Mouse (Mus musculus) E14TG2a.4 (cell line): Measurements from ENCODE around the gene Gm8720.
"Not testable (repeated sequence)": the region's sequence is repeated elsewhere in the genome, so short reads cannot be mapped to it uniquely, and the experiment has no call there.

Source experiments
- H3K27me3 ChIP-seq: 2 replicates; pipeline ENCODE4 v1.6.1; 2014; ENCODE audit warnings: low read length, control low read depth; ENCODE audit not compliant: insufficient read depth
- H3K36me3 ChIP-seq: 2 replicates; pipeline ENCODE4 v1.6.1; 2014; ENCODE audit warnings: low read length, control low read depth; ENCODE audit not compliant: insufficient read depth
- H3K4me1 ChIP-seq: replicated peaks from 2 replicates; pipeline ENCODE4 v1.6.1; 2014; ENCODE audit warnings: low read depth, low read length, control low read depth
- H3K4me3 ChIP-seq: replicated peaks from 2 replicates; pipeline ENCODE4 v1.5.1; 2014; ENCODE audit warnings: mild to moderate bottlenecking, low read length
- H3K9me3 ChIP-seq: 2 replicates; pipeline ENCODE4 v1.6.1; 2014; ENCODE audit warnings: low read length, control low read depth

The Gm8720 gene

GRCm38 (mm10) chr7:23067356-23067755 is at the start of gene Gm8720:
Gene Gm8720 (minus strand): TSS chr7:23067456.
- not testable (repeated sequence) for H3K4me3 ChIP-seq, H3K27me3 ChIP-seq, H3K4me1 ChIP-seq, H3K9me3 ChIP-seq, H3K36me3 ChIP-seq

- not testable (repeated sequence) for H3K4me1 ChIP-seq, H3K36me3 ChIP-seq, H3K4me3 ChIP-seq, H3K9me3 ChIP-seq, H3K27me3 ChIP-seq
These were observed 12.0 kb downstream of the Gm8720 start, which contains the start of gene Vmn1r163 for GRCm38 (mm10) chr7:23055240-23055639. Gene Vmn1r163 (plus strand): TSS chr7:23055540.

- H3K4me1 ChIP-seq, H3K4me3 ChIP-seq, H3K27me3 ChIP-seq, H3K36me3 ChIP-seq, H3K9me3 ChIP-seq: not testable (repeated sequence)
These were observed 47.4 kb downstream of the Gm8720 start, which contains the start of gene Gm4216 for GRCm38 (mm10) chr7:23019823-23020222. Gene Gm4216 (minus strand): TSS chr7:23019923.
